Mouse (Mus musculus): ENCODE measurements around the gene Olfr1278.
"Not testable (repeated sequence)": the region's sequence is repeated elsewhere in the genome, so short reads cannot be mapped to it uniquely, and the experiment has no call there.

Gene Olfr1278

GRCm38 (mm10) chr2:111289836-111290235 lies at the start of gene Olfr1278:
Gene Olfr1278 (plus strand): TSS chr2:111290136.
- DNase-seq (ENCODE audit: low spot score) = no peak

DNA sequence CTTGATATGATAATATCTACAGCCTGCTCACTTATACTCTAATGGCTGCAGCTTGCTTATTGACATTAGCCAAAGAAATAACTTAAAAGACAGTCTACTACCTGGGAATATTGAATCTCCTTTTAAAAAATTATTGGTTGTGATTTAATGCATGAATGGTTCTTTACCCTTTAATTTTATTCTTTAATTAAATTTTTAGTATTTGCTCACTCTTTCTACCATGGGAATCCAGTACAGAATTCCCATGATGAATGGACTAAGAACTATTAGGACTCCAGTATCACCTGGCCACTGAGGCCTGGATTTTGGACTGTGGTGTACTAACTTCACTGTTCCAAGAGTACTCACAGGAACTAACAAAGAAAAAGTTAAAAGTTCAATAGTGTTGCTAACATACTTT lies 35.7 kb upstream of the Olfr1278 start, which contains the start of gene Olfr1276:
TSS of gene Olfr1276 (plus strand) at position 301 of the 400 bp plus-strand sequence.
- no peak for DNase-seq (ENCODE audit: low spot score)

DNA sequence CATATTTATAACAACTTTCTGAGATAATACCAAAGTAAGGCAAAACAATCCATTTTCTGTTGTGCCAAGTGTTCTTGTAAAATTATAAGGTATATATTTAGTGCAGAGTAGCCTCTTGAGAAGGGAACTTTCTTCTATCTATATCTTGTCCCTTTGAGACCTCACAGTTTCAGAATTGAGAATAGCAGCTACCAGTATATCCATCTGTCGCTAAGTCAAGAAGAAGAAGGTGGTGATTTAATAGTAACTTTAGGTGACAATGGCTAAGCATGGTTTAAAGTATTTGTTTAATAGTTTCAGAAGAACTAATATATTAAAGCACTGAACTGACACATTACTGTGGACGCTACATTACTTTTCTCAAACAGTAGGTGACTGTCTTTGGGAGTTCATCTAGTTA lies 15.9 kb upstream of the Olfr1278 start, which contains the start of gene Olfr1277:
TSS of gene Olfr1277 (minus strand) at position 101 of the 400 bp plus-strand sequence.
- DNase-seq (ENCODE audit: low spot score) = no peak

DNA sequence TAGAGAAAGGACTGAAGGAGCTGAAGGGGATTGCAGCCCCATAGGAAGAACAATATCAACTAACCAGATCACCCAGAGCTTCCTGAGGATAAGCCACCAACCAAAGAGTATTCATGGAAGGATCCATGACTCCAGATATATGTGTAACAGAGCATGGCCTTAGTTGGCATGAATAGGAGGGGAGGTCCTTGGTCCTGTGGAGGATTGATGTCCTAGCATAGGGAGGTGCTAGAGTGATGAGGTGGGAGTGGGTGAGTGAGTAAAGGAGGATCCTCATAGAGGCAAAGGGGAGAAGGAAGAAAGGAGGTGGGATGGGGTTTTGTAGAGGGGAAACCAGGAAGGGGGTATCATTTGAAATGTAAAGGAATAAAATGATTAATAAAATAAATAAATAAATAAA lies 8.6 kb downstream of the Olfr1278 start:
- no peak for DNase-seq (ENCODE audit: low spot score)

DNA sequence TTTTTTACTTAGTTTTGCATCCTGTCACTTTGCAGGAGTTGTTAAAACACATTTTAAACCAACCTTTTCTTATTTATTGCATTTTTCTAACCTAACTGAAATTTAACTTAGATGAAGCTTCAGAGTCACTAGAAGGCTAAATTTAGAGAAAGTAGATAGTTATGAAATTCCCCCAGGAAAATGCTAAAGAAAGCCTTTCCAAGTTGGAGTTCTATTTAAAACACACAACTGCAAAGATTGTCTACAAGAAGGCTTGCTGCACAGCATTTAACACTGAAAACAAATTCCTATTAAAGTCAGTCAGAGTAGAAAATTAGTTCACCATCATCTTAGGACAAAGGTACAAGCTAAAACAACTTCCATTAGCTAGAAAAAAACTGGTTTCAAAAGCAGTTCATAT lies 10.4 kb downstream of the Olfr1278 start, which contains the start of gene Olfr1279:
TSS of gene Olfr1279 (plus strand) at position 262 of the 400 bp plus-strand sequence.
- DNase-seq (ENCODE audit: low spot score) = no peak

- DNase-seq (ENCODE audit: low spot score) = no peak
Measured at GRCm38 (mm10) chr2:111313717-111314116, 23.8 kb downstream of the Olfr1278 start, which contains the start of gene Olfr1280. Gene Olfr1280 (plus strand): TSS chr2:111314017.

DNA sequence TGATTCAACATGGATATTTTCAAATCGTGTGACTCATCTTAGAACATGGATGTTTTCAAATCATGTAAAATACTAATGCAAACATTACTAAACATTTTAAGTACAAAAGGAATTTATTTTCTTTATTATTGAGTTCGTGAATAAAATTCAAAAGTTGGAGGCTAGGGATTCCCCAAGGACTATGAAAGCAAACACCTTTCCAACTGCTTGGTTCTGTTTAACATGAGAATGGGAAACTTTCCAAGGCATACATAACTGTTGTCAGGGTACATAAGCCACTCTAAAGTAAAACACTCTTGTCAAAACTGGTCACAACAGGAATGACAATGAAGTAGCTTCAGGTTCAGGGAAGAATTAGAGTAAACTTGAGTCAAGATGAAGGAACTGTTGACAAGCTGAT lies 36.3 kb downstream of the Olfr1278 start, which contains the start of gene Olfr1281:
TSS of gene Olfr1281 (plus strand) at position 301 of the 400 bp plus-strand sequence.
- no peak for DNase-seq (ENCODE audit: low spot score)

- not testable (repeated sequence) for DNase-seq (ENCODE audit: low spot score)
Measured at GRCm38 (mm10) chr2:111333721-111334120, 43.8 kb downstream of the Olfr1278 start.

- DNase-seq (ENCODE audit: low spot score) = no peak
Measured at GRCm38 (mm10) chr2:111335976-111336375, 46.0 kb downstream of the Olfr1278 start, which contains the start of gene Olfr1282. Gene Olfr1282 (minus strand): TSS chr2:111336076.

All from ovary, adult 18-20 months (tissue).